Mouse (Mus musculus) retina, postnatal 7 days (tissue): Measurements from ENCODE around the gene Gm21958.

Source experiments
- DNase-seq: peaks from one replicate; pipeline ENCODE4 v3.0.0-alpha.2; 2012; ENCODE audit warnings: low read depth, low spot score

Gene Gm21958

DNA sequence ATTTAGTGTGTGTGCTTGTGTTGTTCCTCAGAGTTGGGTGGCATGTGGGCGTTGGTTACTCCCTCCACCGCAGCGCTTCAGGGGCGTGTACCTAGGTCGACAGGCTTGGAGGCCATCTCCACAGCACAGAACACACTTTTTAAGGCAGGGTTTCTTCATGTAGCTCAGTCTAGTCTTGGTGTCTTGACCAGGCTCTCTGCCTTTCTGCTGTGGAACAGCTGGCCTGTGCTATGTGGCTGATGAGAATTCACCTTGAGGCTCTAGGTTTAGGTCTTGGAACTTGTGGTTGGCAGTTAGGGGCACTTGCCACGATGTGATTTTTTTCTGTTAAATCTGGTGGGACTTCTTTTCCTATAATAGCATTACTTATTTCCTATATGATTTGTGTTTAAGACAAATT, at the start of gene Gm21958:
Gm21958 (minus strand) TSS at position 101 of the 400 bp plus-strand sequence.
- DNase-seq: no peak

DNA sequence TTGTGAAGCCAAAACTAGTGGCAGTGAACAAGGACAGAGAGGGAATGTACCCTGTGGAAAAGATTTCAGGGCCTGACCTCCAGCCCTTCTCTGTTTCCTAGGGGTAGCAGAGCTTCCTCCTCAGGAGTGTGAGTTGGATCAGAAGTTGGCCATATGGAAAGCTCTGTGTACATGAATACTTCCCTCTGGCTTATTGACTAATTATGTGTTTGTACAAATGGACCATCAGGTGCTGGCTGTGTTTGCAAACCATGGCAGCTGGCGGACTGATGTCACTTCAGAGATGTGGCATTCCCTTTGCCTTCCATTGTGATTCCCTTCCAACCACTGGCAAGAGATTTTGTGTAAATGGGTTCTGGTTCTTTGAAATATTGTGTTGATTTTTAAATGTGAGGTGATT, 47.1 kb upstream of the Gm21958 start:
- DNase-seq: no peak

DNA sequence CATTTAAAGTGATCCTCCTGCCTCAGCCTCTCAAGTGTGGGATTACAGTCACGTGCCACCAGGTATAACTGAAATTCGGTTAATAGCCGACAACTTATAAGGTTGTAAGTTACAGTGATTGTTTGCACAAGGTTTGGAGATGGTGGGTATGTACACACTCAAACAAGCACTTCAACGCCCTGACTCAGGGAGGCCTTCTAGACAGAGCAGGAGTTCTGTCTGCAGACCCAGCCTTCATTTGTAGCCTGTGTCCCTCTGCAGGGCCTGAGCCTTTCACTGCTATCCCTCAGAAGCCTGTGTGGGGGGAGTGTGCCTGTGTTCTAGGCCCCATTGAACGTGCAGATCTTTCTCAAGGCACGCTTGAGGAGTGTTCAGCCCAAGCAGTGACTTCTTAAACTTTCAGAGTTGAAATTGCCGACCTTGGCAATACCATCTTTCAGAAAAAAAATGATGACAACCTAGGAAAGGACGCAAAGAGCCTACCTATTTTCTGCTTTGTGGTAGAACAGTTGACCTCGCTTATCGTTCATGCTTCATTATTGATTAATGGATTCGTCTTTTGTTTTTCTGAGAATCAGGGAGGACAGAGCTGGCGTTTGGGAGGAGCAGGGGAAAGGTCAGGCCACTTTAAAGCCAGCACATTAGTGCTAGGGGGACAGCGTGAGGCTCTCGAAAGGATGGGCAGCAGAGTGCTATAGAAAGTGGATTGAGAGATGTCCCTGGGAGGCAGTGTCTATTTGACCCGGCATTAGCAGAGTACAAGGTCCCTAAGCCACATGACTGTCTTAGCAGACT, 46.4 kb upstream of the Gm21958 start:
- no peak for DNase-seq

DNA sequence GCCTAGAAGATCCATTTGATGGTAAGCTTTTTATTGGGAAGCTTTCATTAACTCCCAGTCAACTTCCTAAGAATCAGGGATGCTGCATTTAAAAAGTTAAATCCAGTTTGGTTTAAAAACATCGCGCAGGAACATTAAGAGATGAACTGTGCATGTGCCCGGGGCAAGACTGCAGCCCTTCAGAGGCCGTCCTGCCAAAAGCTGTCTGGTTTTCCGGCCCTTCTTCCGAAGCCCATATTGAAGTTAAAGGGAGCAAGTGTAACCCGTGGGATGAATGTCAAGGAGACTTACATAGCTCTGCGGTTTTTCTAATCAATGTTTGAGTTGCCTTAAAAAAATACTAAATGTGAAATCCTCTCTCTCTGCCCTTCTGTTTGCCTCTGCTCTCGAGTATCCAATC, 45.1 kb upstream of the Gm21958 start:
- DNase-seq: no peak

DNA sequence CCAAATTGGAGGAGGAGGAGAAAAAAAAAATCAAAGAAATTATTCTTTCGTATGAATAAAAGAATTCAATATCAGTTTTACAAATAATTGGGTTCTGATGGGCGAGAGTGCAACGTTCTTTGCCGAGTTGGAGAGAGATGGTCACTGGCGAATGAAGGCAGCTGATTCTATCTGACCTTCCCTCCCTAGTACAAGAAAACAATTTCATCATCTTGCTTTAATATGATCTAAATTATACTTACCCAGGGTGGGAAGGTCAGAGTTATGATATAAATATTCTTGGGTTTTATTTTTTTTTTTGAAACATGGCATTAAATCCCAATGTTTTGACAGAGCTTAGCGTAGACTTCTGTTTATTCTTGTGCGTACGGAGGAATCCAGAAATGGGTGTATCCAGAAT, 43.3 kb upstream of the Gm21958 start:
- DNase-seq: no peak

DNA sequence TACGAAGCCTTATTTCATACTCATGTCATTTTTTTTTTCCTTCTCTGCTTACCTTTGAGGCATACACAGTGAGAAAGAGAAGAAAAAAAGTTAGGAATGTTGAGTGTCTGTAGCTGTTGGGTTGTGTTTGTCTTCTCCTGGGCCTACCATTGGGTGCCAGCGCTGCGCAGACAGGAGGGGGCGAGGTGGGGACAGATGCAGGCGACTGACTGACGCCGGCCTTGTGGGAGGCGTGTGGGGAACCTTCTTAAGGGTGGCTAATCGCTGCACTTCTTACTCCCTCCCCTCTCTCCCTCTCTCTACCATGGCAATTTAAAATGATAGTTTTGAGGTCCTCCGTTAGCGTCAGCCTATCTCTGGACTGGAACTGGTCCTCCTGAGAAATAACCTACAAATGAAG, 41.9 kb upstream of the Gm21958 start:
- no peak for DNase-seq

DNA sequence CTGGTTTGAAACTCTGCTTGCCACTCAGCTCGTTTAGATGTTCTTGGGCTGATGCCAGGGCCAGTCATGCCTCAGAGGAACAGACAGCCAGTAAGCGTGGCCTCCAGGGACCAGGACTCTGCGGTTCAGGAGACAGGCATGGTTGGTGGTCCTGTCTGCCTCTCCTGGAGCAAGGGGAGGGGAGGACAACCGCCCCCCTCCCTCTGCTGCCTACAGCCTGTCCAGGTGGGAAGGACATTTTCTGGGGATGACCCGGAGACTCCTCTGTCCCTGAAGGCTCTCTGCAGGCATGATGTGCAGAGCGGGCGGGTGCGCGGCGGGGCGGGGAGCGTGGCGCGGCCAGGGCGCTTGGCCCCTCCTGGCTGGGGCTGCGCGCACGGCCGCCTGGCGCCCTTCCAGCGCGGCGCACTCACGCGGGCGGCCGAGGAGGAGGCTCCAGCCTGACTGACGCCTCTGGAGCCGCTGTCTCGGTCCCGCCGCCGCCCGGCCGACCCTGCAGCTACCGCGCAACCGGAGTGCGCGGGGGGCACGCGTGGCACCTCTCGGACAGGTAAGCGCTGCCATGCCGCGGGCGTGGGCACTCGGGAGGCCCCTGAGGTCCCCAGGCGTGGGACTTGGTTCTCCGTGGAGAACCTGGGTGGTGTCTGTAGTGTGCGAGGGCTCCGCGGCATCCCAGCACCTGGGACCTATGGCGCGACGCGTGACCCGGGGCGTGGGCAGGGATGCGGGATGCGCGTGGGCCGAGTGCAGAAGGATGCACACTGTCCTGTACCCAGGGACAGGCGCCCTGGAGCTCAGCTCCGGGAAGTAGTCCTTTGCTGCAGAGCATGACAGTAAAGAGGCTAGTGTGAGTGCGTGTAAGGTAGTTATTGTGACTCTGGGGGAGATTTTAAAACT, 41.2 kb upstream of the Gm21958 start, which contains the start of gene Smad9:
Smad9 (plus strand) TSS at position 438 of the 897 bp plus-strand sequence.
- peak; percentile 39 for DNase-seq

DNA sequence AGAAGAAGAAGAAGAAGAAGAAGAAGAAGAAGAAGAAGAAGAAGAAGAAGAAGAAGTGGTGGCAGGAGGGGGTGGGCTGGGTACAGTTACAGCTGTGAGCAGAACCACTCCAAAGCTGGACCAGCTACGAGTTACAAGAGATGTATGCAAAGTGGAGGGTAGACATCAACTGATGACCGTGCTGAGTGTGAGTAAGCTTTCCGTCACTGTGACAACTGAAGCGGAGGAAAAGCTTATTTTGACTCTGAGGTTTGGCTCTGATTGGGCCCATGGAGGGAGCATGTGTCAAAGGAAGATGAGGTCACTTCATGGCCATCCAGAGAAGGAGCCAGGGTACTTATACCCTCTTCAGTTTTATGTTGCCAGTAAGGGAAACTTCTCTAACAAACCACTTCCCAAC, 39.3 kb upstream of the Gm21958 start:
- no peak for DNase-seq

DNA sequence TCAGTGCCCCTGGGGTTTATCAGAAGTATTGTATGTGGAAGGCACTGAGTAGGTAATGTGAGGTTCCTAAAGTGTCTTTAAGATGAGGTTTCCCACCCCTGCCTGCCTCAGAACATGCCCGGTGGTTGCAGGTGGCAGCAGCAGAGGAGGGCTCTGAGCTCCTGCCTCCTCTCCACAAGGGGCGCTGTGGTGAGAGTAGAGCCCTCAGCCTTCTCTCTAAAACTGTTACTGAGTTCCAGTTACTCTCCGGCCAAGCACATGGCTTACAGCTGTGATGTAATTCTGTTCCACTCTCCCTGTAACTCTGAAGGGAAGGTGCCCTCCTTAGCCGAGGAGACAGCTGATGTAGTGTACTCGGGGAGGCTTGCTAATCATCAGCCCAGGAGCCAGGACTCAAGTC, 31.6 kb upstream of the Gm21958 start:
- no peak for DNase-seq

DNA sequence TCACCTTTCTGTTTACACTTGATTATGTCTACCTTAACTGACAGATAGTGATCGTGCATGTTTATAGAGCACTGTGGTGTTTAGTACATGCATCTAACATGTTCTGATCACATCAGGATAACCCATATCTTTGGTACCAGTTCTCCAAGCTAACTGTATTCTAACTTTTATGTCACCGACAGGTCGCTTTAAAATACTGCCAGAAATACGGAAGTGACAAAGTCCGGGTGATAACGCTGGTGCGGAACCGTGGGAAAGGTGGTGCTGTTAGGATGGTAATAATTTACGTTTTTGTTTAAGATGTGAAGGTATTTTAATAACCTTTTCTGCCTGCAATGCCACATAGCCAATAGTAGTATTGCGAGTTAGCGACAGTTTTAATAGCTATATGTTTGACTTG, 27.8 kb upstream of the Gm21958 start:
- DNase-seq: no peak

DNA sequence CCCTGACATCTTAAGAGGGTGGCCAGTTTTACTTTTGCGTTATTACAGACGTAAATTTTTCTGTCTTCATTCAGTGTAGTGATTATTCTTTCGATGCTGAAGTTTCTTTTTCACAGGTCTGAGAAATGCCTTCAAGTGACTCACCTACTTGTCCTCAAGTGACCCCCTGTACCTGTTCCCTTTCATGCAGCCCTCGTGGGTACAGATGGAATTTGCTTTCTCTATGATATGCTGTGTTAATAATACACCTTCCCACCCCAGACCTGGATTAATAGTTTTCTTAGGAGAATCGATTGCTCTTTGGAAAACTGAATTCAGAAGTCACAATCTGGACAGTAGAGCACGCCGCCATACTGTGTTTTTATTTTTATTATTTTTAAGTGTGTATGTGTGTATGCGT, 23.2 kb upstream of the Gm21958 start:
- DNase-seq: no peak

DNA sequence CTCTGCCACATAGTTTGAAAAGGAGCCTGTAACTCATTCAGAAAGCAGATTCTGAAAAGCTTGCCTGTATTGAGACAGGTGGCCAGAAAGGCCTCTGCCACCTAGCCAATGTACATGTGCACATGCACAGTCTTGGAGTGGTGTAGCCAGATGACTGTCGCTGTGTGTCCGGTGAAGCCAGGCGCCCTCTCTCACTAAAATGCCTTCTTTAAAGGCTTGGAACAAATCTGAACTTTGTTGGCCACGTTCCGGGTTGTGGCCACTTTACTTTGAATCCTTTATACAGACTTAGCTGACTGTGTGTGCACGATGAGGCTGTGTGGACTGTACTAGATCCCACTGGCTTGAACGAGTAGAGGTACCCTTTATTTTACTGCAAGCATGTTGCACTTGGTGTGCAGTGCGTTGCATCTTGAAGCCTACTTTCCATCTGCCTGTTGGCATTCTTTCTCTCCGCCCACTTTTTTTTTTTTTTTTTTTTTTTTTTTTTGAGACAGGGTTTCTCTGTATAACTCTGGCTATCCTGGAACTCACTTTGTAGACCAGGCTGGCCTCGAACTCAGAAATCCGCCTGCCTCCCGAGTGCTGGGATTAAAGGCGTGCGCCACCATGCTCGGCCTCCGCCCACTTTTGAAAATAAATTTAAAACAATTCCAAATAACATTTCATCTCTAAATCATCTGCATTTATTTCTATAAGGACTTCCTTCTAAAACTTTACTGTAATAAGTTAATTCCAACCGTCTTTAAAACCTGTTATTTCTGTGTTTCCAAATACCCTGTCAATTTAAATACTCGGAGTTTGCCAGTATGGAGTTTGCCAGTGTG, 22.2 kb upstream of the Gm21958 start:
- DNase-seq: no peak

DNA sequence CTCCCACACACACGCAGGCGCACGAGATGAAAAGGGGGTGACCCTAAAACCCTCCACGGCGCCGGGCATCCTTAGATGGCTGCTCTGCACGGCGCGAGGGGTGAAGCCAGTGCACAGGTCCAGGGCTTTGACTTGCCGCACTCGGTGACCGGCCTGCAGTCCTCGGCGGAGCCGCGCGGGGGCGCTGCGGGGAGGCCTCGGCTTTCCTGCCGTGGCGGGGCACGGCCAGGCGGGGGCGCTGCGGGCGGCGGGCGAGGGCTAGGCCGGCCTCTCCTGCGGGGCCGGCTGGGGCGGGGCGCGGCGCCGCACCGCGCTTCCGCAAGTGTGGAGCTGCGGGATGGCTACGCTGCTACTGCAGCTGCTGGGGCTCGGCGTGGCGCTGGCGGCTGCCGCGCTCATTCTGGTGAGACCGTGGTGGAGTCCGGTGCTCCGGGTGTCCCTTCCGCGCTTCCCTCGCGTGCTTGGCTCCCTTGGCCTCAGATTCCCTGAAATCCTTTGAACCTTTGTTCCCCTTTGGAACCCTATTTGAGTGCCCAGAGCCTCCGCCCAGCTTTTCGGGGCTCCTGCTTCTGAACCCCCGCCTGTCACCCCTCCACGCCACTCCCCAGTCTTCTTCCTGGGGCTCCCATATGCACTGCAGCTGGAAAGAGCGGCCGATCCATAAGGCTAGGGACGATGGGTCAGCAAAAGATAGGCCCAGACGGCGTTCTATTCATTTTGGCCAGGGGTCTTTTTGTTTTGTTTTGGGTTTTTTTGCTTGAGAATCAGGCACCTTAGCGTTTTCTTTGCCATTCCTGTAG, 21.3 kb upstream of the Gm21958 start, which contains the start of the genes Exosc8 and Alg5:
Exosc8 (minus strand) TSS at position 147 of the 800 bp plus-strand sequence.
Alg5 (plus strand) TSS at position 293 of the 800 bp plus-strand sequence.
- peak; percentile 79 for DNase-seq

DNA sequence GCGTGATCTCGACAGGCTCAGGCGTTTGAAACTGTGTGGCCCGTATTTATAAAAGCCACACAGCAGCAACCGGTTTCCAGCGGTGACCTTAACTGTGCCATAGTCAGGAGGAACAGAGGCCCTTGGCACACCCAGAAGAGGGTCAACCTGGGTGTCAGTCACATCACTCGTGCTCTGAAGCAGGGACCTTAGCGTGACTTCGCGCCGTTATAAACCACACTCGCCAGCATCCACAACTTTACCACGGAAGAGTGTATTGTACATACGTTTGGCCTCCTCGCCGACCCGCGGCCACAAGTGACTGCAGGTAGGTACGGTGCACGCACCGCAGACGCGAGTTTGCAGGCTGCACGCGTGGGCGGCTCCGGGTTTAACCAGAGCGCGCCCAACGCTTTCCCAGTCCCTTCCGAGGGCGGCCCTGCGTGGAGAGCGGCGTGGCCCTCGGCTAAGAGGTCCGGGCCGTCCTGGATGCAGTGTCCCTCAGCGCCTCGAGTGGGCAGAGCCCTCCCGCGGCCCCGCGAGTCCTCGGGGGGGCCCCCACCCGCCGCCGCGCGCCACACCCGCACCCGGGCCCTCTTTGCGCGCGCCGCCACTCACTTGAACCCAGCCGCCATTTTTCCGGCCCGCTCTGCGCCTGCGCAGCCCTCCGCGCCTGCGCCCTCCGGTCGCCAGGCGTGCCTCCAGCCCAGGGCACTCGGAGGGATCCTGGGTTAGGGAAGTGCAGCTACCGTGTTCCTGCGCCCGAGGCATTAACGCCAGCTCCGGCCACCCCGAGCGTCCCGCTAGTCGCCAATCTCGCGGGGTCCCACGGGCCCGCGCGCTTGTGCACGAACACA, 20.5 kb upstream of the Gm21958 start:
- DNase-seq: peak; percentile 86

DNA sequence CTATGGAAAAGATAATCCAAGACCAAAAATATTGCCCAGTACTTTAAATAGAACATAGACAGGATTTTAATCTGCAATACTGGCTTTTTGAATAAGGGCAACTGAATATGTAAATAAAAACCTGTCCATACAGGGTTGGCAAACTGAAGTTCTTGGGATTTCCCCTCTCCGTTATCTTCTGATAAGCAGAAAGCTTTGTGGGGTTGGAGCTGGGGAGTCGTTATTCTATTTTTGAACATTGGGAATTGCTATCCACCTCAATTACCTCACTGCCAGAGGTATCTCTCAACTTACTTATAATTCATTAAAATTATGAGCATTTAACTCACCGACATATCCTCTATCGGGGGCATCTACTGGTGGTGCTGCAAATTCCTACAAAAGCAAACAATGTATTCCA, 18.2 kb upstream of the Gm21958 start:
- DNase-seq: no peak

DNA sequence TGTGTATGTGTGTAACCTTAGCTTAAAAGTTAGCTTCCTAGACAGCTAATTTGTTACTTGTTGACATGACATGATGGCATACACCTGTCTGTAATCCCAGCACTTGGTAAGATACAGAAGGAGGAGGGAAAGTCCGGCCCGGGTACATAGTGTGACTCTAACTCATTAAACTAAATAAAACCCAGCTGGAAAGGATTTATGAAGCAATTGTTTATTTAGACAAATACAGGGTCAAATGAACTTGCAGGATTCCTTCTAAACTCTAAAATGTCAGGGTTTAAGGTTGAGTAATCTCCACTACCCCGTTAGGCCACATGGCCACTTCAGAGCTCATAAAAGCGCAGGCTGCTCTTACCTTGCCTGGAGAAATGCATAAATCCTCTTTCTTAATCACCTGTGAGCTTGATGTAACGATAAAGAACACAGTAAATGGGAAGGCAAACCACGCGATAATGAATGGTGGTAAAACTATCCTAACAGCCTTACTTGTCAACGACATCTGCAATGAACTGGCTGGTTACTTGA, 17.5 kb upstream of the Gm21958 start:
- DNase-seq: no peak

DNA sequence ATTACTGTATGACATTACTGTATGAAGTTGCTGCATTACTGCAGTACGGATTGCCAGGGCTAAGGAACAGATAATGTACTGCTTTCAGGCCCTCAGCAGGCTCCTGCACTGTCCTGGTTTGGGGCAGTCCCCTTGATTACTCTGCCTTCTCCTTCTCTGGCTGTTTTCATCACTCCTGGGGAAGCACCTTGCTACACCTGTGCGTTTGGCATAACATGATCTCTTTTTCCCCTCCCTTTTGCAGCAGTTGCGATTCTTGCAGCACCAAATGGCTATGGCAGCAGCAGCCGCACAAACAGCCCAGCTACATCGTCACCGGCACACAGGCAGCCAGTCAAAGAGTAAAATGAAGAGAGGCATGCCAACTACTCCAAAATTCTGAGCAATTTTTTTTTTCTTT, 13.9 kb upstream of the Gm21958 start:
- DNase-seq: no peak

DNA sequence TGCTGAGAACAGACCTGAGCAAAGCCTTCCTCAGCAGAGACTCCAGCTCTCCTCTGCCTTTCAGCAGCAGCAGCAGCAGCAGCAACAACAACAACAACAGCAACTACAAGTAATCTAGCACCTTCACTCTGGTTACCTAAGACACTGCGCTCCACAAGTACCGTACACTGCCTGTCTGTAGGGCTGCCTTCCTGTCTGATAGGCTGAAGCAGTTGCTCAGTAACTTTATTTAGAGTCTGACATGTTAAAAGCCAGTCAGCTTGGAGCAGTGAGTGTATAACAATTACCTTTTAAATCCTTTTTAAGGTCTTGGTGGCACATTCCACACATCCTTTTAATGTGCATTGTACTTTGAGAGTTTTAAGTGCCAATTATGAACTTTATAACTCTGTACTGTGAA, 13.4 kb upstream of the Gm21958 start:
- DNase-seq: no peak

DNA sequence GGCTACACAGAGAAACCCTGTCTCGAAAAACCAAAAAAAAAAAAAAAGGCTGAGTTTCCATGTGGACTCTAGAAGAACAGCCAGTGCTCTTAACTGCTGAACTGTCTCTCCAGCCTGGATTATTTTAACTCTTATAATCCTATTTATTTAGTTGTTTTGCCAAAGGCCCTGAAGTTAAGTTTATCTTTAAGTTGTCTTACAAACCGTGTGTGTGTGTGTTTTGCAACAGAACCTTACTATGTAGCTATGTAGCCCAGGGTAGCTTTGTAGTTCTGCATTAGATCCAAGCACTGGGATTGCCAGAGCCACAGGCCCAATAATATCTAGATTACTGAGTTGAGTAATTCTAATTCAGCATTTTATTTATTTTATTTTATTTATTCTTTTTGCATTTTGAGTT, 11.2 kb upstream of the Gm21958 start:
- no peak for DNase-seq
